In the genomic region with DNA sequence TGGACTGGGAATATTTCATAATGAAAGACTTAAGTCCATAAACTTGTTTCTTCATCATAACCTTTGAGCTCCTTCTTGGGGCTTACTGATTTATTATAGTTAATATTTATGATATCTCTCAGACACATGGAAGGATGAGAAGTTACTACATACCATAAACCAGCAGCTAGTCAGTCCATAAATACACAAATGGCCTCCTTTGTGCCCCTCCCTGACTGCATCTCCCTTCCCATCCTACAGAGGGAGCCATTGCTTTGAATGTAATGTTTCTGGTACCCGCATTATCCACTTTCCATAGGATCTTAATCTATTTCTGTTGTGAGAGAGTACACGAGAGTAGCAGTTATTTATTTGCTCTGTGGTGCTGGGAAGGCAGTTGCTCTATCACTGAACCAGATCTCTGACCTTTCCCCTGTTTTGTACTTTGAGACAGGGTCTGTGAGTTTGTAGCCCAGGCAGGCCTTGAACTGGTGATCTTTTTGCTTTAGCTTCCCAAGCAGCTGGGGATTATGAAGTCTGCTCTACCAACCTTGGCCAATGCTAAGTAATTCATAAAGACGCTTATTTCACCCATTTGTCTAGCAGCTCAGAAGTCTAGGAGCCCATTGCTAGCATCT, we compare ENCODE assay signal across 10 mouse cellular contexts. TPM values are rescaled to one million over a fixed set of nuclear protein-coding genes. Genes with fewer than 3 reads are reported as not detected.
DNase-seq lines count a peak whose midpoint lies in the region; ATAC-seq and TF ChIP-seq lines count a peak whose summit lies in the region.
"Had no signal": no experiment of that assay in that cellular context is flagged by ENCODE, and none has a peak within 500 bp of the region (broad histone marks: within the 10 kb centered on the region; RNA-seq: fewer than 3 reads in every experiment).

No protein-coding gene starts in this region.

- H3K9ac ChIP-seq in kidney, postnatal 0 days (ENCODE audit: low read depth, low read length), result no peak overlapping the region
- no peak overlapping the region for H3K9ac ChIP-seq in hindbrain, embryonic 13.5 days

- 63% methylated on average over 3 of the region's 3 CpGs for WGBS in kidney, postnatal 0 days
- 76% methylated on average over 3 of the region's 3 CpGs for WGBS in hindbrain, embryonic 13.5 days

- peak; percentile 57 for DNase-seq in kidney, postnatal 0 days (ENCODE audit: low spot score)
- no peak for DNase-seq in kidney, postnatal 10 days
- peak; percentile 30 to 44 for DNase-seq in B cell, adult 2 months
- peak; percentile 57 for DNase-seq in ES-CJ7 (ENCODE audit: low read depth, low spot score)
- peak; percentile 60 for DNase-seq in gonadal fat pad, adult 2 months (ENCODE audit: low read depth)
- DNase-seq: lung, adult 18-20 months had no signal

- TF ChIP-seq CTCF in kidney, postnatal 0 days (IDR thresholded peaks at IDR 0.05; ENCODE audit: low read depth), result peak; percentile 69

- no peaks in the 10 kb centered on the region for H3K9me3 ChIP-seq in kidney, postnatal 0 days (replicated peaks; ENCODE audit: low read length)
- H3K9me3 ChIP-seq in hindbrain, embryonic 13.5 days, result no peaks in the 10 kb centered on the region

- H3K27me3 ChIP-seq in kidney, postnatal 0 days (ENCODE audit: insufficient read depth, low read length), result no peaks in the 10 kb centered on the region
- no peaks in the 10 kb centered on the region for H3K27me3 ChIP-seq in hindbrain, embryonic 13.5 days

- no peak overlapping the region for H3K4me3 ChIP-seq in kidney, postnatal 0 days (replicated peaks; ENCODE audit: low read depth, low read length)
- no peak overlapping the region for H3K4me3 ChIP-seq in hindbrain, embryonic 13.5 days
- H3K4me3 ChIP-seq: myocyte had no signal

- H3K36me3 ChIP-seq in kidney, postnatal 0 days (ENCODE audit: insufficient read depth, low read length), result no peaks in the 10 kb centered on the region
- H3K36me3 ChIP-seq in hindbrain, embryonic 13.5 days, result no peaks in the 10 kb centered on the region

- no peak overlapping the region for H3K4me2 ChIP-seq in kidney, postnatal 0 days (ENCODE audit: low read length)
- no peak overlapping the region for H3K4me2 ChIP-seq in hindbrain, embryonic 13.5 days

- 0 out of 2 replicates have a peak, but pooled peaks cover 2% of the 10 kb centered on the region for H3K4me1 ChIP-seq in kidney, postnatal 0 days (replicated peaks; ENCODE audit: insufficient read depth, low read length)
- H3K4me1 ChIP-seq in hindbrain, embryonic 13.5 days (replicated peaks), result peaks cover 13% of the 10 kb centered on the region

- H3K27ac ChIP-seq in kidney, postnatal 0 days, result peak overlapping the region; percentile 10; the same call in 1 of the 2 replicates
- no peak overlapping the region for H3K27ac ChIP-seq in hindbrain, embryonic 13.5 days

- ATAC-seq in kidney, postnatal 0 days (replicated peaks; ENCODE audit: low FRiP score, low read depth), result no peak
- ATAC-seq in hindbrain, embryonic 13.5 days (ENCODE audit: low FRiP score), result no peak
- no peak for ATAC-seq in erythroblast, adult 5-6 weeks (replicated peaks; ENCODE audit: low FRiP score, poor library complexity, severe bottlenecking)

RNA-seq across cellular contexts. Expression of a gene that starts 4.0 kb away (rescaled TPM):
- 68.9 and 76.3 TPM in 2 replicates for polyA plus RNA-seq in kidney, postnatal 0 days (2015; fragmentation: Nextera tagmentation; extraction: Ambion mirVana)
- 17.7 and 20.0 TPM in 2 replicates for polyA plus RNA-seq in gonadal fat pad, adult 2 months (2012; rRNA removed)
- 9.8 and 10.4 TPM in 2 replicates for polyA plus RNA-seq in hindbrain, embryonic 13.5 days (2015; fragmentation: Nextera tagmentation; extraction: Ambion mirVana)
- total RNA-seq in erythroblast, adult 5-6 weeks (2015; ENCODE audit: low replicate concordance), result 0.58 and 11.5 TPM in 2 replicates
- 11.2 and 18.7 TPM in 2 replicates for total RNA-seq in erythroblast, adult 5-6 weeks (2017; ENCODE audit: low replicate concordance)

RNA-seq across cellular contexts. Expression of a gene that starts 4.2 kb away (rescaled TPM):
- 60.6 and 64.5 TPM in 2 replicates for polyA plus RNA-seq in kidney, postnatal 0 days (2015; fragmentation: Nextera tagmentation; extraction: Ambion mirVana)
- 37.2 and 41.5 TPM in 2 replicates for polyA plus RNA-seq in gonadal fat pad, adult 2 months (2012; rRNA removed)
- polyA plus RNA-seq in hindbrain, embryonic 13.5 days (2015; fragmentation: Nextera tagmentation; extraction: Ambion mirVana), result 17.3 and 18.7 TPM in 2 replicates
- total RNA-seq in erythroblast, adult 5-6 weeks (2015; ENCODE audit: low replicate concordance), result 5.6 and 18.3 TPM in 2 replicates
- 4.5 and 5.3 TPM in 2 replicates for total RNA-seq in erythroblast, adult 5-6 weeks (2017; ENCODE audit: low replicate concordance)

RNA-seq across cellular contexts. Expression of a gene that starts 4.4 kb away (rescaled TPM):
- 2.9 TPM in 1 of 2 replicates, not detected in the other for polyA plus RNA-seq in kidney, postnatal 0 days (2015; fragmentation: Nextera tagmentation; extraction: Ambion mirVana)
- polyA plus RNA-seq in gonadal fat pad, adult 2 months (2012; rRNA removed), result not detected in 2 replicates
- polyA plus RNA-seq in hindbrain, embryonic 13.5 days (2015; fragmentation: Nextera tagmentation; extraction: Ambion mirVana), result 0.61 and 1.7 TPM in 2 replicates
- total RNA-seq in erythroblast, adult 5-6 weeks (2015; ENCODE audit: low replicate concordance), result 2.7 TPM in 1 of 2 replicates, not detected in the other
- total RNA-seq in erythroblast, adult 5-6 weeks (2017; ENCODE audit: low replicate concordance), result not detected in 2 replicates
- total RNA-seq: layer of hippocampus, adult 18-20 months had no signal
- polyA plus RNA-seq: myocyte had no signal

RNA-seq across cellular contexts. Expression of a gene that starts 53.9 kb away (rescaled TPM):
- 1.3 TPM in 2 replicates for polyA plus RNA-seq in kidney, postnatal 0 days (2015; fragmentation: Nextera tagmentation; extraction: Ambion mirVana)
- 0.13 and 0.36 TPM in 2 replicates for polyA plus RNA-seq in gonadal fat pad, adult 2 months (2012; rRNA removed)
- polyA plus RNA-seq in hindbrain, embryonic 13.5 days (2015; fragmentation: Nextera tagmentation; extraction: Ambion mirVana), result 0.19 and 0.34 TPM in 2 replicates
- not detected in 2 replicates for total RNA-seq in erythroblast, adult 5-6 weeks (2015; ENCODE audit: low replicate concordance)
- 0.42 TPM in 1 of 2 replicates, not detected in the other for total RNA-seq in erythroblast, adult 5-6 weeks (2017; ENCODE audit: low replicate concordance)
